Mouse (Mus musculus): Measurements from ENCODE around the gene Mrps30. TPM values are rescaled to one million over a fixed set of nuclear protein-coding genes. Genes with fewer than 3 reads are reported as not detected.

Mrps30 gene
- polyA plus RNA-seq (2012; rRNA removed) = 12.0 and 21.3 TPM in 2 replicates

DNA sequence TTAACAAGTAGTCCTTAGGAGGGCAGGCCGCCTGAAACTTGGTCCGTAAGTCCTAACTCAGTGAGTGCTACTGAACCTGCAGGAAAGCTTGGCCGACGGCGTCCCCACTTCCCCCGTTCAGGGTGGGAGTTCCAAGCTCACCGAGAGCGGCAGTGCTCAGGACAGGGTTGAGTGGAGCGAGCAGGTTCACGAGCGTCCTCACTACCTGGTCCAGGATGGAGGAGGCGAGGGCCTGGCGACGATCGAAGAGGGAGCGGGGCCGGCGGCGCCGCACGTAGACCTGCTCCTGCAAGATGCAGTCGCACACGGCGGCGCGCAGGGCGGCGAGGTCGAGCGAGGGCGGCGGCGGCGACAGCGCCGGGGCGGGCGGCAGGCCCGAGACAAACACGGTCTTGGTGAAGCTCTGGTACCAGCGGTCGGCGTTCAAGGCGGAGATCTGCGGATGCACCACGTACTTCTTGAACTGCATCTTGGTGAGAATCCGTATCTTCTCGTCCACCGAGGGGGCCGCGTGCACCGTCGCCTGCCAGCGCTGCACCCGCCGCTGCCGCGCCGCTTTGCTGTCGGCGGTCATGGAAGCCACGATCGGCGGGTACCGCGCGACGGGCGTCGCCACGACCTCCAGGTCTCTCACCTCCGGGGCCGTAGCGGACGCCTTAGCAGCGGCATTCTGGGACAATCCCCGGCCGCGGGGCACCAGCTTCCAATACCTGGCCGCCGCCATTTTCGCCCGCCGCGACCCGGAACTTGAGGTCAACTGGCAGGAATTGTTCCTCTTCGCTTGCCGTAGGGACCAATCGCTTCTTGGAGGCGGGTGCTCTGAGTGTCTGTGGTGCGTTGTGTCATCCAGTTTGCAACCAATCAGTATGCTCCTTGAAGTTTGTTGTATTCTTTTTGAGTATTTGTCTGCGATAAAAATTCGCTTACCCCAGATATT, at the start of gene Mrps30, which contains the start of gene B430218F22Rik:
Mrps30 (minus strand) TSS at position 742 of the 937 bp plus-strand sequence.
B430218F22Rik (plus strand) TSS at position 120 of the 937 bp plus-strand sequence.
- peaks cover 5% of the 10 kb centered on the region for H3K4me1 ChIP-seq (ENCODE audit: control insufficient read depth, insufficient read depth, insufficient read length)
- peak within 1 kb of the TSS; percentile 95 for H3K4me3 ChIP-seq (ENCODE audit: extremely low read depth, insufficient read depth, insufficient read length)
- H3K27me3 ChIP-seq (ENCODE audit: control insufficient read depth, insufficient read depth, low read length) = no peaks in the 10 kb centered on the region
- TF ChIP-seq POLR2A (IDR thresholded peaks at IDR 0.05; ENCODE audit: low read depth, low read length) (no peak), CTCF (IDR thresholded peaks at IDR 0.05; ENCODE audit: extremely low read depth, insufficient read depth, insufficient read length, insufficient replicate concordance) (no peak)
- DNase-seq (ENCODE audit: low read depth in 1 of 2, low spot score in 2 of 2) = peak; percentile 93
- H3K36me3 ChIP-seq (ENCODE audit: control insufficient read depth, insufficient read depth, low read length) = peaks cover 10% of the 10 kb centered on the region
- under 1% methylated on average over 92 of the region's 93 CpGs for WGBS
- H3K27ac ChIP-seq (ENCODE audit: insufficient read depth, low read length) = peak within 1 kb of the TSS; percentile 71

GRCm38 (mm10) chr13:118420847-118421246, 33.8 kb upstream of the Mrps30 start:
- no peak for TF ChIP-seq POLR2A (IDR thresholded peaks at IDR 0.05; ENCODE audit: low read depth, low read length)
- no peak for TF ChIP-seq CTCF (IDR thresholded peaks at IDR 0.05; ENCODE audit: extremely low read depth, insufficient read depth, insufficient read length, insufficient replicate concordance)
- DNase-seq (ENCODE audit: low read depth in 1 of 2, low spot score in 2 of 2) = no peak
- H3K4me1 ChIP-seq (ENCODE audit: control insufficient read depth, insufficient read depth, insufficient read length) = no peaks in the 10 kb centered on the region
- WGBS = 29% methylated on average over 1 of the region's 1 CpGs
- H3K27ac ChIP-seq (ENCODE audit: insufficient read depth, low read length) = no peak overlapping the region
- no peaks in the 10 kb centered on the region for H3K36me3 ChIP-seq (ENCODE audit: control insufficient read depth, insufficient read depth, low read length)
- H3K4me3 ChIP-seq (ENCODE audit: extremely low read depth, insufficient read depth, insufficient read length) = no peak overlapping the region
- H3K27me3 ChIP-seq (ENCODE audit: control insufficient read depth, insufficient read depth, low read length) = no peaks in the 10 kb centered on the region

DNA sequence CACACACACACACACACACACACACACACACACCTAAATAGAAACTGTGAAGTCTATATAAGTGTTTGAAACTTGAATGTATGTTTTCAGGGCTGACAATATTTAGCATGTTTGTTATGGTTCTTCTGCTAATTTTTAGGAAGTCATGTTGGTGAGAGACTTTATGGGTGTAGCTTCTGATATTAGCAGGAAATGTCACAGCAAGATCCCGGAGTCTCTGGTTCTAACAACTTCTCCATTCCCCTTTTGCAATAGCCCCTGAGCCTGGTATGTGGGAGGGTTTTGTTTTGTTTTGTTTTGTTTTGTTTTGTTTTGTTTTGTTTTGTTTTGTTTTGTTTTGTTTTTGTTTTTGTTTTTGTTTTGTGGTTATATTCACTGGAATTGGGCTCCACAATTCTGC, 33.4 kb upstream of the Mrps30 start:
- WGBS = 8% methylated on average over 1 of the region's 1 CpGs
- H3K27ac ChIP-seq (ENCODE audit: insufficient read depth, low read length) = no peak overlapping the region
- DNase-seq (ENCODE audit: low read depth in 1 of 2, low spot score in 2 of 2) = no peak
- H3K4me3 ChIP-seq (ENCODE audit: extremely low read depth, insufficient read depth, insufficient read length) = no peak overlapping the region
- TF ChIP-seq POLR2A (IDR thresholded peaks at IDR 0.05; ENCODE audit: low read depth, low read length) (no peak), CTCF (IDR thresholded peaks at IDR 0.05; ENCODE audit: extremely low read depth, insufficient read depth, insufficient read length, insufficient replicate concordance) (no peak)
- H3K4me1 ChIP-seq (ENCODE audit: control insufficient read depth, insufficient read depth, insufficient read length) = no peaks in the 10 kb centered on the region
- no peaks in the 10 kb centered on the region for H3K27me3 ChIP-seq (ENCODE audit: control insufficient read depth, insufficient read depth, low read length)
- H3K36me3 ChIP-seq (ENCODE audit: control insufficient read depth, insufficient read depth, low read length) = no peaks in the 10 kb centered on the region

DNA sequence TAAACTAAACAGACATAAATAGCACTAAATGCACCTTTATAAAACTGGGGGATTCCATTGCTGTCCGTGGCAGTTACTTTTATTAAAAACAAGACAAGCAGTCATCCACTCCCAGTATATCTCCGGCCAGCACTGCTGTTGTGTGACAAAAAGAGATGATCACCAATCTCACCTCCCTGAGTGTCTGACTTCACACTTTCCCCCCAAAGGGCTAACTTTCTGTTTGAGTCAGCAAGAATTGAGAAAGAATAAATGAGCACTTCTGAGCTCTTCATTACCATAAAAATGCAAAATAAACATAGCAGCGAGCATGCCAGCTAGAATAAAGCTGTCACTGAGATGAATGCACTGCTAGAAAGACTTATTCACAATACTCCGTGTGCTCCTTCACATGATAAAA, 31.1 kb upstream of the Mrps30 start:
- no peaks in the 10 kb centered on the region for H3K27me3 ChIP-seq (ENCODE audit: control insufficient read depth, insufficient read depth, low read length)
- no peak for DNase-seq (ENCODE audit: low read depth in 1 of 2, low spot score in 2 of 2)
- H3K36me3 ChIP-seq (ENCODE audit: control insufficient read depth, insufficient read depth, low read length) = no peaks in the 10 kb centered on the region
- H3K27ac ChIP-seq (ENCODE audit: insufficient read depth, low read length) = no peak overlapping the region
- H3K4me1 ChIP-seq (ENCODE audit: control insufficient read depth, insufficient read depth, insufficient read length) = no peaks in the 10 kb centered on the region
- TF ChIP-seq CTCF (IDR thresholded peaks at IDR 0.05; ENCODE audit: extremely low read depth, insufficient read depth, insufficient read length, insufficient replicate concordance) (no peak), POLR2A (IDR thresholded peaks at IDR 0.05; ENCODE audit: low read depth, low read length) (no peak)
- no peak overlapping the region for H3K4me3 ChIP-seq (ENCODE audit: extremely low read depth, insufficient read depth, insufficient read length)
- WGBS = 84% methylated on average over 4 of the region's 4 CpGs

DNA sequence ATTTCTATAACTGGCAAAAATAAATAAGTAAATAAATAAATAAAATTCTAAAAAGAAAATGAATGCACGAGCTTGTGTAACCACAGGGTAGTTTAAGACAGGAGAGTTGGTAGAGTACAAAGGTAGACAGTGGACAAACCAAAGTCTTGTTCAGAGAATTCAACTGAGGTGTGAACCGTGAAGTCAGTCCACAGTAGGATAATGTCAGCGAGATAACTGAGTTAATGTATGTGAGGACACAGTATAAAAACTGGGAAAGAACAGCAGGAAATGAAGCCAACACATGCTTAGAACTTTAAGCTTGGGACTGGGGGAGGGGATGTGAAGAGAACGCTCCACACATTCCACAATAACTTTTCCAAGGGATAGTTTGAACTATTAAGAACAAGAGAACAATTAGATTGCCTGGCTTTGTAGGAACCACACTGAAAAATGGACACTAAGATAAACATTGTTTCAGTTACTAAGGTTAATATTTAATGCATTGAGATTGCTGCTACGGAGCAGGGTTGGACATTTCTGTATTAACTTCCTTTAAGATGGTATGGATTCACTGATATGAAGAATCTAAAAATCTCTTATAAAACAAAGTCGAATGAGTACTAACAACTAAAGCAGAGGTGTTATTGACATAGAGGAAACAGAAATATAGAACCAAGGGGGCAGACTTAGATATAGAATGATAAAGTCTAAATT, 24.4 kb upstream of the Mrps30 start:
- 83% methylated on average over 6 of the region's 6 CpGs for WGBS
- no peaks in the 10 kb centered on the region for H3K36me3 ChIP-seq (ENCODE audit: control insufficient read depth, insufficient read depth, low read length)
- DNase-seq (ENCODE audit: low read depth in 1 of 2, low spot score in 2 of 2) = no peak
- H3K27ac ChIP-seq (ENCODE audit: insufficient read depth, low read length) = no peak overlapping the region
- no peak for TF ChIP-seq CTCF (IDR thresholded peaks at IDR 0.05; ENCODE audit: extremely low read depth, insufficient read depth, insufficient read length, insufficient replicate concordance)
- TF ChIP-seq POLR2A (IDR thresholded peaks at IDR 0.05; ENCODE audit: low read depth, low read length) = no peak
- no peaks in the 10 kb centered on the region for H3K27me3 ChIP-seq (ENCODE audit: control insufficient read depth, insufficient read depth, low read length)
- H3K4me3 ChIP-seq (ENCODE audit: extremely low read depth, insufficient read depth, insufficient read length) = no peak overlapping the region
- no peaks in the 10 kb centered on the region for H3K4me1 ChIP-seq (ENCODE audit: control insufficient read depth, insufficient read depth, insufficient read length)

DNA sequence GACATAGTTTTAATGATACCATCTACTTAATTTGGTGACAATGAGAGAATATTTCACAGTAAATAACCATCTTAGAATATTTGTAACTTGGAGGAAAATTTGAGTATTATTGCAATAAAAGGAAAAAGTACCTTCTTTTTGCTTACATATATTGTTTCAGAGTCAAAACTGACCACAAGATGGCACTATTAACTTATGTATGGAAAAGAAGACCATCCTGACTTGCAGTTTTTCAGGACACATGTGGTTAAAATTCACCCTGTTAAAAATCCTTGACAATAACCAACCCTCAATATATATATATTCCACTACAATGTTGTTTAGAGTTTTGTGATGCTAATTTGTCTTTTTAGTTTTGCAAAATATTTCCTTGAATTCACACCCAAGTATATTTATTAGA, 16.5 kb upstream of the Mrps30 start:
- no peak overlapping the region for H3K27ac ChIP-seq (ENCODE audit: insufficient read depth, low read length)
- no peaks in the 10 kb centered on the region for H3K27me3 ChIP-seq (ENCODE audit: control insufficient read depth, insufficient read depth, low read length)
- no peak for DNase-seq (ENCODE audit: low read depth in 1 of 2, low spot score in 2 of 2)
- no peaks in the 10 kb centered on the region for H3K36me3 ChIP-seq (ENCODE audit: control insufficient read depth, insufficient read depth, low read length)
- H3K4me1 ChIP-seq (ENCODE audit: control insufficient read depth, insufficient read depth, insufficient read length) = no peaks in the 10 kb centered on the region
- TF ChIP-seq POLR2A (IDR thresholded peaks at IDR 0.05; ENCODE audit: low read depth, low read length) = no peak
- no peak for TF ChIP-seq CTCF (IDR thresholded peaks at IDR 0.05; ENCODE audit: extremely low read depth, insufficient read depth, insufficient read length, insufficient replicate concordance)
- H3K4me3 ChIP-seq (ENCODE audit: extremely low read depth, insufficient read depth, insufficient read length) = no peak overlapping the region
